Comparison of ENCODE assay signal across 8 mouse cellular contexts in the genomic region with DNA sequence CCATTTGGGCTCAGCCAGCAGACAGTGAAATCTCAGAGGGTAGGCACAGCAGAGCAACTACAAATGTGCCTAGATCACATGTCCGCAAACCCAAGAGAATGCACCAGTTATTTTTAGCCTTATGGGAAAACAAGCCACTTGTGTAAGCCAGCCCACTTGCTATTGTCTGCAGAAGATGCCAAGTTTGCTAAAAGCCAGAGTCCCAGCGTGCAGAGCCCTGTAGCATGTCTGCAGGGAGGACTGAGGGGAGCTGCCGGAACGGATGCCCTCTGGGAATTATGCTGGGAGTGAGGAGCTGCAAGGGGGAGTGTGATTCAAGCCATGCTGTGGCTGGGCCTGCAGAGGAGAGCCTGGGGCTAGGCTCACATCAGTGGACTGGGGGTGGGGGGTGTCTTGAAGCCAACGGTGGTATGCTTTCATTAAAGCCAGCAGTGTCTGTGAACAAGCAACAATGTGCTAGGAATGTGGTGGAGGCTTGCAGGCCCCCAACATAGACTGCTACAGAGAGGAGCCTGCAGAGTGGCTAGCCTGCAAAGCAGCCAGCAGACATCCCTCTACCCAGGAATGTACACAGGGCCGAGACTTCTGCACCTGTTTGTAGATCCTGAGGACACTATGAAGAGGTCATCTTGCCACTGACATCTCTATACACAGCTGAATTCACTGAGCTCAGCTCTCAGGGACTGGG.
A peak's percentile ranks its signal among the peaks of the same experiment; 100 is the strongest.
DNase-seq lines count a peak whose midpoint lies in the region; ATAC-seq and TF ChIP-seq lines count a peak whose summit lies in the region.

No protein-coding gene starts in this region.

- H3K36me3 ChIP-seq in embryonic facial prominence, embryonic 11.5 days (replicated peaks; ENCODE audit: control insufficient read depth, insufficient read depth, low read depth, low read length), result no peaks in the 10 kb centered on the region
- H3K36me3 ChIP-seq in heart, embryonic 16.5 days (ENCODE audit: control insufficient read depth, insufficient read depth), result peaks cover 4% of the 10 kb centered on the region
- H3K36me3 ChIP-seq in lung, postnatal 0 days (ENCODE audit: insufficient read depth, low read length), result 0 out of 2 replicates have a peak, but pooled peaks cover 3% of the 10 kb centered on the region
- peaks cover 4% of the 10 kb centered on the region; the same call in 1 of the 2 replicates for H3K36me3 ChIP-seq in stomach, postnatal 0 days (ENCODE audit: control insufficient read depth, insufficient read depth, low read length)

- H3K4me1 ChIP-seq in embryonic facial prominence, embryonic 11.5 days (ENCODE audit: control insufficient read depth, insufficient read depth, low read length), result peaks cover 6% of the 10 kb centered on the region
- H3K4me1 ChIP-seq in heart, embryonic 16.5 days (ENCODE audit: control insufficient read depth, insufficient read depth, low read length), result peaks cover 47% of the 10 kb centered on the region
- H3K4me1 ChIP-seq in lung, postnatal 0 days (ENCODE audit: insufficient read depth, low read depth, low read length), result peaks cover 33% of the 10 kb centered on the region
- peaks cover 6% of the 10 kb centered on the region; the same call in 1 of the 2 replicates for H3K4me1 ChIP-seq in stomach, postnatal 0 days (replicated peaks; ENCODE audit: control insufficient read depth, insufficient read depth)

- peak overlapping the region; percentile 94 for H3K27ac ChIP-seq in left cerebral cortex, adult 2 months
- peak overlapping the region; percentile 47; the same call in 1 of the 2 replicates for H3K27ac ChIP-seq in embryonic facial prominence, embryonic 11.5 days (replicated peaks; ENCODE audit: low read depth, low read length)
- H3K27ac ChIP-seq in heart, embryonic 16.5 days (ENCODE audit: low read length), result peak overlapping the region; percentile 100
- H3K27ac ChIP-seq in layer of hippocampus, adult 2 months, result peak overlapping the region; percentile 95
- peak overlapping the region; percentile 82 for H3K27ac ChIP-seq in lung, postnatal 0 days (ENCODE audit: low read length)
- H3K27ac ChIP-seq in stomach, postnatal 0 days (replicated peaks), result peak overlapping the region; percentile 78

- no peak overlapping the region for H3K4me2 ChIP-seq in embryonic facial prominence, embryonic 11.5 days (ENCODE audit: low read depth, low read length)
- H3K4me2 ChIP-seq in heart, embryonic 16.5 days (ENCODE audit: low read depth, low read length), result peak overlapping the region; percentile 38
- no peak overlapping the region for H3K4me2 ChIP-seq in lung, postnatal 0 days (replicated peaks; ENCODE audit: low read depth, low read length)
- no peak overlapping the region for H3K4me2 ChIP-seq in stomach, postnatal 0 days (replicated peaks; ENCODE audit: low read depth)

- ATAC-seq in embryonic facial prominence, embryonic 11.5 days (replicated peaks; ENCODE audit: insufficient number of reproducible peaks, low FRiP score, low TSS enrichment, low read depth), result peak; percentile 58
- ATAC-seq in heart, embryonic 16.5 days (replicated peaks; ENCODE audit: extremely low read depth, insufficient read depth, low FRiP score), result peak; percentile 90
- ATAC-seq in lung, postnatal 0 days, result peak; percentile 63
- ATAC-seq in stomach, postnatal 0 days (ENCODE audit: low FRiP score, low TSS enrichment), result peak; percentile 35; the same call in 1 of the 2 replicates

- TF ChIP-seq CTCF in left cerebral cortex, adult 2 months (IDR thresholded peaks at IDR 0.05), result no peak
- TF ChIP-seq CTCF in layer of hippocampus, adult 2 months (conservative IDR thresholded peaks at IDR 0.05), result no peak
- no peak for TF ChIP-seq CTCF in lung, postnatal 0 days (IDR thresholded peaks at IDR 0.05)
- TF ChIP-seq CTCF in stomach, postnatal 0 days (IDR thresholded peaks at IDR 0.05; ENCODE audit: low read depth), result no peak

- H3K27me3 ChIP-seq in embryonic facial prominence, embryonic 11.5 days (ENCODE audit: control insufficient read depth, insufficient read depth, low read length), result no peaks in the 10 kb centered on the region
- H3K27me3 ChIP-seq in heart, embryonic 16.5 days (ENCODE audit: control insufficient read depth, insufficient read depth, low read length), result no peaks in the 10 kb centered on the region
- no peaks in the 10 kb centered on the region for H3K27me3 ChIP-seq in lung, postnatal 0 days (replicated peaks; ENCODE audit: insufficient read depth, low read length)
- no peaks in the 10 kb centered on the region for H3K27me3 ChIP-seq in stomach, postnatal 0 days (ENCODE audit: control insufficient read depth, insufficient read depth, low read length)

- intact Hi-C loops in left cerebral cortex, adult 2 months (cut with DNase I), result no loop called here
- intact Hi-C loops in left cerebral cortex, postnatal 4 days (cut with DNase I), result no loop called here

- peak in 1 of 2 experiments; percentile 52 for DNase-seq in left cerebral cortex, adult 2 months (ENCODE audit: extremely low spot score in 1 of 2, low spot score in 2 of 2)
- no peak for DNase-seq in left cerebral cortex, postnatal 4 days
- DNase-seq in embryonic facial prominence, embryonic 11.5 days (ENCODE audit: low spot score), result peak; percentile 40
- peak; percentile 64 to 87 for DNase-seq in layer of hippocampus, adult 2 months (ENCODE audit: low spot score in 2 of 2)
- DNase-seq in lung, postnatal 0 days (ENCODE audit: low spot score), result peak; percentile 83
- DNase-seq in stomach, postnatal 0 days (ENCODE audit: low spot score), result no peak
- DNase-seq in urinary bladder, postnatal 14 days (ENCODE audit: low spot score), result no peak

- WGBS in embryonic facial prominence, embryonic 11.5 days, result 33% methylated on average over 6 of the region's 6 CpGs
- WGBS in heart, embryonic 16.5 days, result 11% methylated on average over 6 of the region's 6 CpGs
- WGBS in lung, postnatal 0 days, result 20% methylated on average over 6 of the region's 6 CpGs
- 27% methylated on average over 6 of the region's 6 CpGs for WGBS in stomach, postnatal 0 days

- 0 out of 2 replicates have a peak overlapping the region, but pooled peaks have one; percentile 18 for H3K9ac ChIP-seq in embryonic facial prominence, embryonic 11.5 days (replicated peaks; ENCODE audit: low read length)
- peak overlapping the region; percentile 73 for H3K9ac ChIP-seq in heart, embryonic 16.5 days (ENCODE audit: low read length)
- H3K9ac ChIP-seq in lung, postnatal 0 days (replicated peaks; ENCODE audit: low read depth), result no peak overlapping the region
- H3K9ac ChIP-seq in stomach, postnatal 0 days (ENCODE audit: low read length), result no peak overlapping the region

- H3K9me3 ChIP-seq in embryonic facial prominence, embryonic 11.5 days (replicated peaks; ENCODE audit: control insufficient read depth, low read length), result no peaks in the 10 kb centered on the region
- no peaks in the 10 kb centered on the region for H3K9me3 ChIP-seq in heart, embryonic 16.5 days (replicated peaks; ENCODE audit: control insufficient read depth, low read length)
- H3K9me3 ChIP-seq in lung, postnatal 0 days (ENCODE audit: low read length), result no peaks in the 10 kb centered on the region
- H3K9me3 ChIP-seq in stomach, postnatal 0 days (ENCODE audit: control insufficient read depth, low read length), result no peaks in the 10 kb centered on the region

- TF ChIP-seq EP300 in lung, postnatal 0 days (IDR thresholded peaks at IDR 0.05), result 0 out of 2 replicates have a peak, but pooled peaks have one; percentile 41
- TF ChIP-seq EP300 in stomach, postnatal 0 days (optimal IDR thresholded peaks at IDR 0.05), result no peak

- no peak overlapping the region for H3K4me3 ChIP-seq in left cerebral cortex, adult 2 months
- no peak overlapping the region for H3K4me3 ChIP-seq in embryonic facial prominence, embryonic 11.5 days (ENCODE audit: low read depth, low read length)
- H3K4me3 ChIP-seq in heart, embryonic 16.5 days (ENCODE audit: low read length), result no peak overlapping the region
- H3K4me3 ChIP-seq in layer of hippocampus, adult 2 months, result no peak overlapping the region
- H3K4me3 ChIP-seq in lung, postnatal 0 days (ENCODE audit: low read depth, low read length), result no peak overlapping the region
- H3K4me3 ChIP-seq in stomach, postnatal 0 days (ENCODE audit: low read depth, low read length), result no peak overlapping the region

Comparison
In these comparisons a context has a peak if more than half of its experiments do, and no peak if none do; other contexts are left out.
1. DNase-seq: peak in embryonic facial prominence, embryonic 11.5 days (single experiment), layer of hippocampus, adult 2 months (2 of 2) and lung, postnatal 0 days (single experiment); none in left cerebral cortex, postnatal 4 days (single experiment), stomach, postnatal 0 days (single experiment) and urinary bladder, postnatal 14 days (single experiment).
2. H3K27ac ChIP-seq: peak in every context shown above with its lines; median percentile 100 in heart, embryonic 16.5 days; 95 in layer of hippocampus, adult 2 months; 94 in left cerebral cortex, adult 2 months; 82 in lung, postnatal 0 days; 78 in stomach, postnatal 0 days; 47 in embryonic facial prominence, embryonic 11.5 days.
3. ATAC-seq: peak in every context shown above with its lines; median percentile 90 in heart, embryonic 16.5 days; 63 in lung, postnatal 0 days; 58 in embryonic facial prominence, embryonic 11.5 days; 35 in stomach, postnatal 0 days.
4. H3K9ac ChIP-seq: peak in embryonic facial prominence, embryonic 11.5 days (single experiment) and heart, embryonic 16.5 days (single experiment); none in lung, postnatal 0 days (single experiment) and stomach, postnatal 0 days (single experiment).